ENCODE assay signal across 11 mouse cellular contexts in genomic region chr7:112375900-112376299, GRCm38 (mm10). TPM values are rescaled to one million over a fixed set of nuclear protein-coding genes. Genes with fewer than 3 reads are reported as not detected.
DNase-seq lines count a peak whose midpoint lies in the region; ATAC-seq and TF ChIP-seq lines count a peak whose summit lies in the region.
"Had no signal": no experiment of that assay in that cellular context is flagged by ENCODE, and none has a peak within 500 bp of the region (broad histone marks: within the 10 kb centered on the region; RNA-seq: fewer than 3 reads in every experiment).

No protein-coding gene starts in this region.

- no peaks in the 10 kb centered on the region for H3K9me3 ChIP-seq in limb, embryonic 14.5 days (ENCODE audit: control insufficient read depth, low read length)
- H3K9me3 ChIP-seq in limb, embryonic 10.5 days (replicated peaks), result no peaks in the 10 kb centered on the region
- H3K9me3 ChIP-seq in intestine, embryonic 14.5 days (ENCODE audit: control insufficient read depth, low read length), result no peaks in the 10 kb centered on the region
- H3K9me3 ChIP-seq: limb, embryonic 13.5 days had no signal

- H3K27ac ChIP-seq in limb, embryonic 14.5 days (replicated peaks; ENCODE audit: low read depth, low read length), result 0 out of 2 replicates have a peak overlapping the region, but pooled peaks have one; percentile 8
- no peak overlapping the region for H3K27ac ChIP-seq in limb, embryonic 10.5 days
- peak overlapping the region; percentile 62 for H3K27ac ChIP-seq in intestine, embryonic 14.5 days (ENCODE audit: low read depth)
- peak overlapping the region; percentile 44 for H3K27ac ChIP-seq in small intestine, adult 2 months (ENCODE audit: insufficient read depth, low read depth, low read length)
- H3K27ac ChIP-seq: limb, embryonic 13.5 days had no signal

- DNase-seq in limb, embryonic 14.5 days (ENCODE audit: low spot score), result peak; percentile 42
- no peak for DNase-seq in limb, embryonic 10.5 days (ENCODE audit: low spot score)
- DNase-seq in brain, adult 2 months (ENCODE audit: low read depth, low spot score), result peak; percentile 33
- no peak for DNase-seq in intestine, embryonic 14.5 days (ENCODE audit: low spot score)
- DNase-seq in cerebellum, postnatal 14 days, result no peak
- DNase-seq in adrenal gland, postnatal 10 days, result no peak
- DNase-seq: cerebellum, adult 18-20 months; right cerebral cortex, postnatal 25 days had no signal

- TF ChIP-seq POLR2A in limb, embryonic 14.5 days (IDR thresholded peaks at IDR 0.05; ENCODE audit: borderline replicate concordance, extremely low read depth, insufficient read depth, insufficient read length), result no peak
- no peak for TF ChIP-seq POLR2A in small intestine, adult 2 months (IDR thresholded peaks at IDR 0.05; ENCODE audit: low read depth, low read length)

- WGBS in limb, embryonic 14.5 days, result 60% methylated on average over 5 of the region's 5 CpGs
- WGBS in limb, embryonic 10.5 days, result 67% methylated on average over 5 of the region's 5 CpGs
- WGBS in intestine, embryonic 14.5 days, result 19% methylated on average over 5 of the region's 5 CpGs
- WGBS in small intestine, adult 2 months, result 70% methylated on average over 5 of the region's 5 CpGs

- no peaks in the 10 kb centered on the region for H3K36me3 ChIP-seq in limb, embryonic 14.5 days (ENCODE audit: control insufficient read depth, insufficient read depth, low read length)
- no peaks in the 10 kb centered on the region for H3K36me3 ChIP-seq in limb, embryonic 10.5 days
- no peaks in the 10 kb centered on the region for H3K36me3 ChIP-seq in intestine, embryonic 14.5 days (ENCODE audit: control insufficient read depth, insufficient read depth, low read length)
- H3K36me3 ChIP-seq in small intestine, adult 2 months (ENCODE audit: control insufficient read depth, insufficient read depth, low read length), result peaks cover 5% of the 10 kb centered on the region; the same call in 1 of the 2 replicates
- H3K36me3 ChIP-seq: limb, embryonic 13.5 days had no signal

- peak; percentile 42; the same call in 1 of the 2 replicates for ATAC-seq in limb, embryonic 14.5 days (ENCODE audit: low FRiP score, low read depth)
- peak; percentile 58 for ATAC-seq in intestine, embryonic 14.5 days (replicated peaks; ENCODE audit: low FRiP score, low TSS enrichment, low read depth)
- ATAC-seq: forebrain, embryonic 14.5 days had no signal

- no peak for TF ChIP-seq CTCF in small intestine, adult 2 months (IDR thresholded peaks at IDR 0.05; ENCODE audit: extremely low read depth, insufficient read length, insufficient replicate concordance, low read depth, low read length)

- H3K9ac ChIP-seq in limb, embryonic 14.5 days (ENCODE audit: low read depth, low read length, severe bottlenecking), result no peak overlapping the region
- no peak overlapping the region for H3K9ac ChIP-seq in intestine, embryonic 14.5 days (ENCODE audit: low read length)
- H3K9ac ChIP-seq: limb, embryonic 13.5 days had no signal

- no peak overlapping the region for H3K4me3 ChIP-seq in limb, embryonic 14.5 days (replicated peaks; ENCODE audit: low read length)
- H3K4me3 ChIP-seq in limb, embryonic 10.5 days, result no peak overlapping the region
- H3K4me3 ChIP-seq in intestine, embryonic 14.5 days (ENCODE audit: low read depth, low read length), result no peak overlapping the region
- no peak overlapping the region for H3K4me3 ChIP-seq in small intestine, adult 2 months (ENCODE audit: low read depth, low read length)
- H3K4me3 ChIP-seq: limb, embryonic 13.5 days had no signal

- no peaks in the 10 kb centered on the region for H3K4me1 ChIP-seq in limb, embryonic 14.5 days (ENCODE audit: control insufficient read depth, insufficient read depth, low read length)
- peaks cover 12% of the 10 kb centered on the region for H3K4me1 ChIP-seq in limb, embryonic 10.5 days
- H3K4me1 ChIP-seq in intestine, embryonic 14.5 days (replicated peaks; ENCODE audit: control insufficient read depth, insufficient read depth, low read length), result peaks cover 18% of the 10 kb centered on the region
- peaks cover 30% of the 10 kb centered on the region for H3K4me1 ChIP-seq in small intestine, adult 2 months (ENCODE audit: control insufficient read depth, insufficient read depth, insufficient read length, low read length)

- H3K4me2 ChIP-seq in limb, embryonic 14.5 days (replicated peaks; ENCODE audit: low read depth, low read length, severe bottlenecking), result no peak overlapping the region
- H3K4me2 ChIP-seq in intestine, embryonic 14.5 days (ENCODE audit: low read length), result no peak overlapping the region
- H3K4me2 ChIP-seq: limb, embryonic 13.5 days had no signal

- no peaks in the 10 kb centered on the region for H3K27me3 ChIP-seq in limb, embryonic 14.5 days (ENCODE audit: control insufficient read depth, insufficient read depth, low read length)
- H3K27me3 ChIP-seq in limb, embryonic 10.5 days (ENCODE audit: low read depth, poor library complexity, severe bottlenecking), result no peaks in the 10 kb centered on the region
- no peaks in the 10 kb centered on the region for H3K27me3 ChIP-seq in intestine, embryonic 14.5 days (replicated peaks; ENCODE audit: control insufficient read depth, insufficient read depth, low read length)
- no peaks in the 10 kb centered on the region for H3K27me3 ChIP-seq in small intestine, adult 2 months (ENCODE audit: control insufficient read depth, insufficient read depth, low read length)
- H3K27me3 ChIP-seq: limb, embryonic 13.5 days had no signal

RNA-seq across cellular contexts. Expression of gene Parva, which starts 51.4 kb away (rescaled TPM):
- polyA plus RNA-seq in limb, embryonic 14.5 days (2012; rRNA removed), result 82.2 and 82.3 TPM in 2 replicates
- polyA plus RNA-seq in limb, embryonic 14.5 days (2014; fragmentation: Nextera tagmentation; extraction: Ambion mirVana), result 88.8 and 96.9 TPM in 2 replicates
- polyA plus RNA-seq in limb, embryonic 10.5 days (2016; fragmentation: Nextera tagmentation; extraction: Ambion mirVana), result 49.6 and 64.3 TPM in 2 replicates
- 102 and 114 TPM in 2 replicates for polyA plus RNA-seq in intestine, embryonic 14.5 days (2014; fragmentation: Nextera tagmentation; extraction: Ambion mirVana)
- polyA plus RNA-seq in small intestine, adult 2 months (2012; rRNA removed), result 10.5 and 13.6 TPM in 2 replicates
- total RNA-seq in adrenal gland, postnatal 10 days (2021), result 100 to 1,000 TPM in 1 of 2 experiments, 10 to 100 TPM in 1; 84.3 to 105 TPM

Comparison
In these comparisons a context has a peak if more than half of its experiments do, and no peak if none do; other contexts are left out.
1. DNase-seq: peak in limb, embryonic 14.5 days (single experiment) and brain, adult 2 months (single experiment); none in limb, embryonic 10.5 days (single experiment), intestine, embryonic 14.5 days (single experiment), cerebellum, postnatal 14 days (0 of 2) and adrenal gland, postnatal 10 days (single experiment).